Mouse (Mus musculus) ovary, adult 10 weeks (tissue): Measurements from ENCODE around the gene Col20a1. TPM values are rescaled to one million over a fixed set of nuclear protein-coding genes. Genes with fewer than 3 reads are reported as not detected.

ENCODE experiments used
- polyA plus RNA-seq: library from polyadenylated mRNA; stranded (reverse); fragments of 350-450 nt; fragmentation: Illumina TruSeq; extraction: RNeasy Lipid Tissue Mini Kit (QIAGEN cat#74804); gene quantifications from one replicate; pipeline ENCODE4 v1.2.3, GENCODE M21; 2014

Gene Col20a1
- not detected for polyA plus RNA-seq

DNA sequence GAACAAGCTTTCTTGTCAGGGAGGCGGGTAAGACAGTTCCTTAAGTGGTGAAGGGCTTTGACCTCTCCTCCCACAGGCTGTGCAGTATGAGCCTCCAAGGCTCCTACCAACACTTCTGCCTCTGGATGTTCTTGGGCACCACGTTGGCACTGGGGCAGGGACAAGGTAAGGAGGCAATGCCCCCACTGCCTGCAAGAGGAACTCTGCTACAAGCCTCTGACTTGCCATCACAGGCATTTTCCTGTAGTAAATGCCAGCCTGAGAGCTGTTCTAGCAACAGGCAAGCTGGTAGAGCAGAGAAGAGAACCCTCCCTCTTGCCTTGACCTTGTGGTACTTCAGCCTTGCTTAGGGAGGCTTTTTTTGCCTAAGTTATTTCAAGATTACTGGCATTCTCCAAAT is at the start of gene Col20a1:
TSS of gene Col20a1 (plus strand) at position 87 of the 400 bp plus-strand sequence.

DNA sequence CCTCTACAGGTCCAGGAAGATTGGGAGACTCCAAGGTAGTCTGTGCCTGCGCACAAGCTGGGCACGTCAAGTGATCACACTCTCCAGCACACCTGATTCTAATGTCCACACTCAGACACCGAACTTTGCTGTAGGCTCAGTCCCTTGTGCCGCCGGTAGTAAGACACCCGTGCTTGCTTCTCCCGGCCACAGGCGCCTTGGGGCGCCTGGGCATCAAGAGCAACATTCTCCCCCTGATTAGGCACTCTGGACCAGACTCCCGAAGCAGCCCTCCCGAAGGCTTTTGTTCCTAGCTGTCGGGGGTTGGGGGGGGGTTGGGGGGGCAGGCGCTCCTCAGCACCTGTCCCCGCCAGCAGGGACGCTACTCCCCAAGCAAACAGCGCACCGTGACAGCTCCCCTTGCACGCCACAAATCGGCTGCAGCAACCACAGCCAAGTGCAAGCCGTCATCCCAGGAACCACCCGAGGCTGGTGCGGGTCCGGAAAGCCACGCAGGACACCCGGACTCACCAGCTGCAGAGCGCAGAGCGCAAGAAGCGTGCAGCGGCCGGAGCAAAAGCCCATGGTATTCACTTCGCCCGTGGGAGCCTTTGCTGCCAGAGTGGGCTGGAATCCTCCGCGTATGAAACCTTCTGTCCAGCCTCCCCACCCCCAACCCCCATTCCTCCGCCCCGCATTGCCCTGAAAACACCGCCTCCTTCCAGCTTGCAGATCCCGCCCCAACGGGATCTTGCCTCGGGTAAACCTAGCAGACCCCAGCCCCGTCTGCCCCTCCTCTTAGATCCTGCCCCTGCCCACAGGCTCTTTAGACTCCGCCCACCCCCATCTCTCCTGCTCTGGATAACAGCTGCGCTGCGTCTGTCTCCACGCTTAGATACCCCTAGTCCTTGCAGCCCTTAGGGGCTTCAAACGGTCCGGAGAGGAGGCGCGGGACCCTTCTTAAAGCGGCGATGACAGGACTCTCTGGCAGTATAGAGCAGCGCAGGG is 32.0 kb upstream of the Col20a1 start, which contains the start of gene Nkain4:
TSS of gene Nkain4 (minus strand) at position 639 of the 987 bp plus-strand sequence.

DNA sequence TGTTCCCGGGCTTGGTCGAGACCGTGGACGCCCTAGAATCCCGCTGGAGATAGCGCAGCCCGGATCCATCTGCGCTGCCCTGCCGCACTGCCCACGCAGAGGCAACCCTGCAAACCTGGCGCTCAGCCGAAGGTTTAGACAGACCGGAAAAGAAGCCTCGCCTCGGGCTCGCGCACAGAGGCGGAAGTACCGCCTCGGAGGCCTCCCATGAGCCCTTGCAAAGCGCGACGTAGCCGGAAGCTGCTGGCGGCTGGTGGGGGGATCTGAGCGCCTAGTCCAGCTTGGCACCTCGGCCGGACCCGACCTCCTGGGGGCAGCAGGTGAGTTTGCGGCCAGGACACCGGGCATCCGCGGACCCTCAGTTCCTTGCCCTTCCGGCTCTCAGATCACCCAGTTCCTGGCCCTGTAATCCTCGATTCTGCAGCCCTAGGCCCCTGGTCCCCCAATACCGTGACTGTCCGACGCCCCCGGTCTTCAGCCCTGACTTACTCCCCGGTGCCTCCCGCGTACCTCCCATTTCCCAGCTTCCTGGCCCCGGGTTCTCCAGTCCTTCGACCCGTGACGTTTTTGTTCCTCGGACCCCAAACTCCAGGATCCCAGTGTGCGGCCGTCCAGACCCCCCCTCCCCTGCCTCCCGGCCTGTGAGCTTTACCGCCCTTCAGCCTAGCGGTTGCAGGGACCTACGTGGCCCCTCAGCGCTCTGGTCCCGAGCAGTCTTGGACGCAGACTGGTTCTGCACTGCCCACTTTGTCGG is 19.1 kb upstream of the Col20a1 start, which contains the start of gene Arfgap1:
TSS of gene Arfgap1 (plus strand) at position 216 of the 754 bp plus-strand sequence.

DNA sequence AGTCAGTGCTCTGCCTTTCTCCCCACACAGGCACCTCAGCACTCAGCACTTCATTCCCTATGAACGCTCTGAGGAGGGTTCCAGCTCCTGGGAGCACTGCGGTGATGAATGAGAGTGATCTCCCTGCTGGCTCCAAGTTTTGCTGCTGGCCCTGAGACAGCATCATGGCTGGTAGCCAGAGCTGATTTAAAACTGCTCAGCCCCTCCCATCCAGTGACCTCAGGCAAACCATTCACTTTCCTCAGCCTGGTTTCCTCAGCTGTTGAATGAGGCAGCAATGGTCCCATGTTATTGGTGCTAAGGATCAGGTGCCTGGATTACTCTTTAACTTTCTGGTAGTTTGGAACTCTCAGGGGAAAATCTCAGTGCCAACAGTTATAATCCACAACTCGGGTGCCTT is 57.1 kb downstream of the Col20a1 start, which contains the start of gene Chrna4:
TSS of gene Chrna4 (minus strand) at position 110 of the 400 bp plus-strand sequence.

Other genes starting within 250 kb of the Col20a1 start
- gene Bhlhe23, start 209.6 kb upstream of the Col20a1 start, polyA plus RNA-seq, result not detected
- 89.8 TPM for gene Ythdf1, start 65.6 kb upstream of the Col20a1 start, polyA plus RNA-seq
- not detected for gene Birc7, start 57.5 kb upstream of the Col20a1 start, polyA plus RNA-seq
- gene Nkain4, start 31.8 kb upstream of the Col20a1 start, polyA plus RNA-seq, result 1.0 TPM
- gene Arfgap1, start 19.3 kb upstream of the Col20a1 start, polyA plus RNA-seq, result 3.4 TPM
- 1.3 TPM for gene Chrna4, start 57.0 kb downstream of the Col20a1 start, polyA plus RNA-seq
- not detected for gene Kcnq2, start 148.8 kb downstream of the Col20a1 start, polyA plus RNA-seq
- not detected for gene Eef1a2, start 170.5 kb downstream of the Col20a1 start, polyA plus RNA-seq
- gene Ppdpf, start 200.7 kb downstream of the Col20a1 start, polyA plus RNA-seq, result 7.9 TPM
- gene Ptk6, start 216.3 kb downstream of the Col20a1 start, polyA plus RNA-seq, result not detected
- not detected for gene Srms, start 226.7 kb downstream of the Col20a1 start, polyA plus RNA-seq
- gene Fndc11, start 233.5 kb downstream of the Col20a1 start, polyA plus RNA-seq, result not detected